Comparison of ENCODE assay signal across 9 mouse cellular contexts in genomic region chr17:86753130-86753821, GRCm38 (mm10). TPM values are rescaled to one million over a fixed set of nuclear protein-coding genes. Genes with fewer than 3 reads are reported as not detected.
A peak's percentile ranks its signal among the peaks of the same experiment; 100 is the strongest.
DNase-seq lines count a peak whose midpoint lies in the region; ATAC-seq and TF ChIP-seq lines count a peak whose summit lies in the region.
"Had no signal": no experiment of that assay in that cellular context is flagged by ENCODE, and none has a peak within 500 bp of the region (broad histone marks: within the 10 kb centered on the region; RNA-seq: fewer than 3 reads in every experiment).

Gene Epas1, plus strand, starts transcription at chr17:86753700.

- TF ChIP-seq EP300 in heart, postnatal 0 days (IDR thresholded peaks at IDR 0.05; ENCODE audit: low read depth) = peak; percentile 18; the same call in 1 of the 2 replicates

- peaks cover 18% of the 10 kb centered on the region for H3K4me1 ChIP-seq in forebrain, embryonic 14.5 days (ENCODE audit: control insufficient read depth, insufficient read depth, low read length)
- H3K4me1 ChIP-seq in heart, postnatal 0 days (ENCODE audit: control insufficient read depth, insufficient read depth) = peaks cover 11% of the 10 kb centered on the region
- peaks cover 22% of the 10 kb centered on the region for H3K4me1 ChIP-seq in liver, embryonic 15.5 days (replicated peaks)
- peaks cover 11% of the 10 kb centered on the region; the same call in 1 of the 2 replicates for H3K4me1 ChIP-seq in stomach, embryonic 14.5 days (ENCODE audit: control insufficient read depth, insufficient read depth, low read length)

- H3K9me3 ChIP-seq in forebrain, embryonic 14.5 days (replicated peaks; ENCODE audit: control insufficient read depth, low read length) = no peaks in the 10 kb centered on the region
- no peaks in the 10 kb centered on the region for H3K9me3 ChIP-seq in heart, postnatal 0 days (replicated peaks; ENCODE audit: control insufficient read depth, low read length)
- H3K9me3 ChIP-seq in liver, embryonic 15.5 days (replicated peaks) = no peaks in the 10 kb centered on the region
- H3K9me3 ChIP-seq in stomach, embryonic 14.5 days (ENCODE audit: control insufficient read depth, low read depth, low read length) = no peaks in the 10 kb centered on the region

- H3K27ac ChIP-seq in forebrain, embryonic 14.5 days (ENCODE audit: low read depth, low read length) = no peak within 1 kb of the TSS
- H3K27ac ChIP-seq in heart, postnatal 0 days (ENCODE audit: low read depth) = peak within 1 kb of the TSS; percentile 56
- 0 out of 2 replicates have a peak within 1 kb of the TSS, but pooled peaks have one; percentile 45 for H3K27ac ChIP-seq in liver, embryonic 15.5 days (replicated peaks)
- peak within 1 kb of the TSS; percentile 33; the same call in 1 of the 2 replicates for H3K27ac ChIP-seq in stomach, embryonic 14.5 days (ENCODE audit: low read length)

- H3K4me2 ChIP-seq in forebrain, embryonic 14.5 days (ENCODE audit: low read length) = peak within 1 kb of the TSS; percentile 89
- peak within 1 kb of the TSS; percentile 96 for H3K4me2 ChIP-seq in heart, postnatal 0 days (ENCODE audit: low read depth, low read length)
- H3K4me2 ChIP-seq in liver, embryonic 15.5 days = peak within 1 kb of the TSS; percentile 66
- H3K4me2 ChIP-seq in stomach, embryonic 14.5 days (replicated peaks; ENCODE audit: low read depth, low read length) = peak within 1 kb of the TSS; percentile 96

- DNase-seq in c-Kit-positive CD71-negative TER-119-negative erythroid progenitor cells, embryonic 14.5 days (ENCODE audit: low read depth) = peak; percentile 50
- peak; percentile 67 for DNase-seq in forebrain, embryonic 14.5 days (ENCODE audit: low spot score)
- peak; percentile 88 for DNase-seq in heart, postnatal 0 days (ENCODE audit: low spot score)
- peak; percentile 92 to 97 for DNase-seq in kidney, postnatal 25 days
- peak; percentile 92 for DNase-seq in neural tube, embryonic 10.5 days (ENCODE audit: extremely low spot score, low spot score)

- H3K4me3 ChIP-seq in forebrain, embryonic 14.5 days (ENCODE audit: low read depth, low read length) = peak within 1 kb of the TSS; percentile 48
- peak within 1 kb of the TSS; percentile 82 for H3K4me3 ChIP-seq in heart, postnatal 0 days (ENCODE audit: low read depth, low read length)
- peak within 1 kb of the TSS; percentile 54 for H3K4me3 ChIP-seq in liver, embryonic 15.5 days (replicated peaks)
- H3K4me3 ChIP-seq in stomach, embryonic 14.5 days (ENCODE audit: low read depth, low read length) = peak within 1 kb of the TSS; percentile 52

- H3K36me3 ChIP-seq in forebrain, embryonic 14.5 days (ENCODE audit: control insufficient read depth, insufficient read depth, low read length) = no peaks in the 10 kb centered on the region
- no peaks in the 10 kb centered on the region for H3K36me3 ChIP-seq in heart, postnatal 0 days (replicated peaks; ENCODE audit: control insufficient read depth, insufficient read depth, low read length)
- H3K36me3 ChIP-seq in liver, embryonic 15.5 days (replicated peaks) = no peaks in the 10 kb centered on the region
- no peaks in the 10 kb centered on the region for H3K36me3 ChIP-seq in stomach, embryonic 14.5 days (ENCODE audit: control insufficient read depth, insufficient read depth, low read length)

- peak within 1 kb of the TSS; percentile 52 for H3K9ac ChIP-seq in forebrain, embryonic 14.5 days (ENCODE audit: low read length)
- H3K9ac ChIP-seq in heart, postnatal 0 days (replicated peaks; ENCODE audit: low read depth, low read length) = peak within 1 kb of the TSS; percentile 72
- peak within 1 kb of the TSS; percentile 25 for H3K9ac ChIP-seq in liver, embryonic 15.5 days
- peak within 1 kb of the TSS; percentile 34; the same call in 1 of the 2 replicates for H3K9ac ChIP-seq in stomach, embryonic 14.5 days (replicated peaks; ENCODE audit: low read depth, low read length)

- WGBS in forebrain, embryonic 14.5 days = under 1% methylated on average over 59 of the region's 60 CpGs
- WGBS in heart, postnatal 0 days = under 1% methylated on average over 52 of the region's 60 CpGs
- under 1% methylated on average over 60 of the region's 60 CpGs for WGBS in liver, embryonic 15.5 days (ENCODE audit: insufficient replicate concordance)
- under 1% methylated on average over 49 of the region's 60 CpGs for WGBS in stomach, embryonic 14.5 days

- ATAC-seq in CD4-positive, CD25-positive, alpha-beta regulatory T cell, adult 4 months = peak; percentile 72
- ATAC-seq in forebrain, embryonic 14.5 days = peak; percentile 91
- peak; percentile 94 for ATAC-seq in heart, postnatal 0 days (ENCODE audit: insufficient read depth, low read depth)
- ATAC-seq in liver, embryonic 15.5 days (ENCODE audit: insufficient read depth) = peak; percentile 89
- ATAC-seq in stomach, embryonic 14.5 days (ENCODE audit: insufficient number of reproducible peaks, insufficient read depth, low FRiP score, low read depth) = peak; percentile 94

- peaks cover 54% of the 10 kb centered on the region for H3K27me3 ChIP-seq in forebrain, embryonic 14.5 days (replicated peaks; ENCODE audit: control insufficient read depth, insufficient read depth, low read length)
- 0 out of 2 replicates have a peak, but pooled peaks cover 3% of the 10 kb centered on the region for H3K27me3 ChIP-seq in heart, postnatal 0 days (ENCODE audit: control insufficient read depth, insufficient read depth, low read length)
- H3K27me3 ChIP-seq in liver, embryonic 15.5 days = peaks cover 74% of the 10 kb centered on the region
- peaks cover 8% of the 10 kb centered on the region; the same call in 1 of the 2 replicates for H3K27me3 ChIP-seq in stomach, embryonic 14.5 days (ENCODE audit: control insufficient read depth, insufficient read depth, low read length)

- no peak for TF ChIP-seq CTCF in heart, postnatal 0 days (IDR thresholded peaks at IDR 0.05; ENCODE audit: low read depth)

RNA-seq across cellular contexts. Expression of gene Epas1, which starts in this region (rescaled TPM):
- 1 to 10 TPM in 1 of 2 experiments, under 1 TPM in 1; 0.36 to 1.9 TPM for polyA plus RNA-seq in CD4-positive, CD25-positive, alpha-beta regulatory T cell, adult 4 months (2017; shearing (Covaris generic))
- 6.1 and 6.4 TPM in 2 replicates for polyA plus RNA-seq in forebrain, embryonic 14.5 days (2014; fragmentation: Nextera tagmentation; extraction: Ambion mirVana)
- 28.7 and 38.3 TPM in 2 replicates for total RNA-seq in heart, postnatal 0 days (2014; rRNA removed; ENCODE audit: low replicate concordance)
- 9.1 and 9.2 TPM in 2 replicates for polyA plus RNA-seq in heart, postnatal 0 days (2015; fragmentation: Nextera tagmentation; extraction: Ambion mirVana)
- 2.6 and 2.8 TPM in 2 replicates for polyA plus RNA-seq in liver, embryonic 15.5 days (2015; fragmentation: Nextera tagmentation; extraction: Ambion mirVana)
- 8.4 and 9.5 TPM in 2 replicates for polyA plus RNA-seq in stomach, embryonic 14.5 days (2014; fragmentation: Nextera tagmentation; extraction: Ambion mirVana)
- total RNA-seq: MEL had no signal
